Mouse (Mus musculus): ENCODE results near the gene Idh2.
A peak's percentile ranks its signal among the peaks of the same experiment; 100 is the strongest.
"Not testable (repeated sequence)": the region's sequence is repeated elsewhere in the genome, so short reads cannot be mapped to it uniquely, and the experiment has no call there.

The Idh2 gene

GRCm38 (mm10) chr7:80115224-80115590 lies at the start of gene Idh2:
Gene Idh2, minus strand, starts transcription at chr7:80115392.
- DNase-seq, result peak; percentile 94 to 96

- DNase-seq, result peak; percentile 73 to 81
Observed at GRCm38 (mm10) chr7:80160945-80161306, 45.7 kb upstream of the Idh2 start.

GRCm38 (mm10) chr7:80160293-80160944 lies 45.2 kb upstream of the Idh2 start:
- peak; percentile 53 to 74 for DNase-seq

- DNase-seq, result no peak
Observed at GRCm38 (mm10) chr7:80158496-80159268, 43.5 kb upstream of the Idh2 start.

- peak; percentile 76 to 77 for DNase-seq
Observed at GRCm38 (mm10) chr7:80156711-80157227, 41.6 kb upstream of the Idh2 start.

GRCm38 (mm10) chr7:80154689-80155088 lies 39.5 kb upstream of the Idh2 start:
- DNase-seq, result no peak

GRCm38 (mm10) chr7:80152756-80153155 lies 37.6 kb upstream of the Idh2 start:
- no peak for DNase-seq

- DNase-seq, result no peak
Observed at GRCm38 (mm10) chr7:80152152-80152551, 37.0 kb upstream of the Idh2 start.

- peak; percentile 50 to 79 for DNase-seq
Observed at GRCm38 (mm10) chr7:80149356-80149755, 34.2 kb upstream of the Idh2 start.

- no peak for DNase-seq
Observed at GRCm38 (mm10) chr7:80146077-80146476, 30.9 kb upstream of the Idh2 start.

GRCm38 (mm10) chr7:80144695-80145094 lies 29.5 kb upstream of the Idh2 start:
- DNase-seq, result no peak

- peak; percentile 57 to 66 for DNase-seq
Observed at GRCm38 (mm10) chr7:80143331-80144273, 28.4 kb upstream of the Idh2 start.

GRCm38 (mm10) chr7:80140815-80141214 lies 25.6 kb upstream of the Idh2 start:
- DNase-seq, result peak; percentile 83 to 88

GRCm38 (mm10) chr7:80138375-80138774 lies 23.2 kb upstream of the Idh2 start:
- no peak for DNase-seq

GRCm38 (mm10) chr7:80135173-80135532 lies 20.0 kb upstream of the Idh2 start:
- DNase-seq, result no peak

- DNase-seq, result peak; percentile 89 to 92
Observed at GRCm38 (mm10) chr7:80134454-80135172, 19.4 kb upstream of the Idh2 start.

GRCm38 (mm10) chr7:80132541-80132940 lies 17.3 kb upstream of the Idh2 start:
- DNase-seq, result peak; percentile 56 to 72

- not testable (repeated sequence) for DNase-seq
Observed at GRCm38 (mm10) chr7:80131315-80131714, 16.1 kb upstream of the Idh2 start.

GRCm38 (mm10) chr7:80130344-80131055 lies 15.3 kb upstream of the Idh2 start:
- no peak for DNase-seq

- no peak for DNase-seq
Observed at GRCm38 (mm10) chr7:80129278-80129677, 14.1 kb upstream of the Idh2 start.

- no peak for DNase-seq
Observed at GRCm38 (mm10) chr7:80123672-80124071, 8.5 kb upstream of the Idh2 start.

GRCm38 (mm10) chr7:80123115-80123514 lies 7.9 kb upstream of the Idh2 start:
- DNase-seq, result peak; percentile 51 to 71

All from lung, postnatal 4 days (tissue).